Mouse (Mus musculus) mature B cell (primary cell): Measurements from ENCODE around the gene Olfr794.

Experiments used
- in situ Hi-C: fragments of 300-500 bp; cut with MboI; formaldehyde crosslinking; loops from 2 replicates; pipeline ENCODE4 v1.14.3; 2019

The Olfr794 gene

GRCm38 (mm10) chr10:129567355-129567754 lies at the start of gene Olfr794:
TSS of gene Olfr794 (plus strand) at chr10:129567655.
- in situ Hi-C loops: no loop called here

- in situ Hi-C loops: no loop called here
Observed at GRCm38 (mm10) chr10:129521492-129521891, 46.0 kb upstream of the Olfr794 start, which contains the start of gene Olfr791. TSS of gene Olfr791 (plus strand) at chr10:129521792.

- in situ Hi-C loops: no loop called here
Observed at GRCm38 (mm10) chr10:129538862-129539261, 28.6 kb upstream of the Olfr794 start, which contains the start of gene Olfr792. TSS of gene Olfr792 (plus strand) at chr10:129539162.

- in situ Hi-C loops: no loop called here
Observed at GRCm38 (mm10) chr10:129549354-129549753, 18.1 kb upstream of the Olfr794 start.

GRCm38 (mm10) chr10:129577066-129577465 lies 9.6 kb downstream of the Olfr794 start:
- in situ Hi-C loops: no loop called here

- in situ Hi-C loops: no loop called here
Observed at GRCm38 (mm10) chr10:129612470-129612869, 45.0 kb downstream of the Olfr794 start, which contains the start of gene Olfr796. TSS of gene Olfr796 (minus strand) at chr10:129612570.

- in situ Hi-C loops: no loop called here
Observed at GRCm38 (mm10) chr10:129621724-129622123, 54.3 kb downstream of the Olfr794 start.
